In the genomic region with DNA sequence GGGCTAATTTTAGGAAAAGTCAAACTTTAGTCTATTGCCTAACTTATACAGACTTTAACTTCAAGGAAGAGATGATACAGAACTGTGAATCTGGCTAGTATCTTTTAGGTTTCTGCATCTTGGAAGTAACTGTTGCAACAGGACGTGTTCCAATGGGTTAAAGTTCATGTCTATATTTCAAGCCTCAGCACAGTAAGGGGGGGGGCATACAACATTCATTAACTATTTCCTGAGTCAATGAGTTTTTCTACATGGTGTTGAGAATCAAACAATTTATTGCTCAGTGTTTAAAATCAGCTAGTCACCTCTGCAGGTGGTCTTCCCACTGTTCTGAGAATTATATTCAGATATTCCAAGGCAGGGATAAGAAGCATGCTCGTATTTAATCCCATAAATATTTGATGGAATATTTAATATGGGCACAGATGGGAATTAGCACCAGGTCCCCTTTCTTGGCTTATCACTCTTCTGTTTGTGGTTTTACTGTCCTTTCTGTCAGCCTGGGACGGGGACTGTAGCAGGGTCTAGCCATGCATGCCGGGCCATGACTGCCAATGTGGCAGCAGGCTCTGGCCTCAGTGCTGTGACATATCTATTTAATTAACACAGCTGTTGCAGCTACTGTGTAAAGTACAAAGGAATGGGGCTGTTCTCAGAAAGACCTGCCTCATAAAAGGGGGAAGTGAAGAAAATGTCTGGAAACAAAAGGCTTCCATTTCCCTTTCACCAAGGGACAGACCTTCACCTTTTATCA, we compare ENCODE assay signal across 15 mouse cellular contexts.
A peak's percentile ranks its signal among the peaks of the same experiment; 100 is the strongest.
DNase-seq lines count a peak whose midpoint lies in the region; ATAC-seq lines count a peak whose summit lies in the region.
"Had no signal": no experiment of that assay in that cellular context is flagged by ENCODE, and none has a peak within 500 bp of the region (broad histone marks: within the 10 kb centered on the region; RNA-seq: fewer than 3 reads in every experiment).

No protein-coding gene starts in this region.

- peak; percentile 21 for DNase-seq in embryo, embryonic 11 days
- DNase-seq in embryo, embryonic 9.5 days (ENCODE audit: extremely low spot score) = no peak
- DNase-seq in limb, embryonic 11.5 days (ENCODE audit: low spot score) = peak; percentile 33
- DNase-seq in limb, embryonic 10.5 days (ENCODE audit: low spot score) = no peak
- peak; percentile 3 to 29 for DNase-seq in kidney, postnatal 36 days
- peak; percentile 5 for DNase-seq in retina, postnatal 1 day
- DNase-seq in testis, postnatal 14 days (ENCODE audit: low spot score) = no peak
- DNase-seq in MN1 (ENCODE audit: low spot score) = no peak
- DNase-seq: cerebellum, adult 2 months; heart, adult 2 months; heart, postnatal 14 days; lung, embryonic 14.5 days had no signal

- no peak overlapping the region for H3K27ac ChIP-seq in limb, embryonic 11.5 days (replicated peaks; ENCODE audit: low read depth, low read length)
- H3K27ac ChIP-seq in limb, embryonic 10.5 days = no peak overlapping the region
- H3K27ac ChIP-seq: embryonic facial prominence, embryonic 13.5 days; heart, adult 2 months; limb, embryonic 12.5 days had no signal

- H3K9me3 ChIP-seq in limb, embryonic 11.5 days (ENCODE audit: control insufficient read depth, low read length) = no peaks in the 10 kb centered on the region
- no peaks in the 10 kb centered on the region for H3K9me3 ChIP-seq in limb, embryonic 10.5 days (replicated peaks)
- H3K9me3 ChIP-seq: embryonic facial prominence, embryonic 13.5 days; limb, embryonic 12.5 days had no signal

- no peaks in the 10 kb centered on the region for H3K27me3 ChIP-seq in limb, embryonic 11.5 days (ENCODE audit: control insufficient read depth, insufficient read depth, low read length)
- H3K27me3 ChIP-seq in limb, embryonic 10.5 days (ENCODE audit: low read depth, poor library complexity, severe bottlenecking) = no peaks in the 10 kb centered on the region
- H3K27me3 ChIP-seq: embryonic facial prominence, embryonic 13.5 days; limb, embryonic 12.5 days; megakaryocyte, embryonic 14.5 days had no signal

- H3K4me2 ChIP-seq in limb, embryonic 11.5 days (ENCODE audit: low read depth, severe bottlenecking) = no peak overlapping the region
- H3K4me2 ChIP-seq: embryonic facial prominence, embryonic 13.5 days; limb, embryonic 12.5 days; lung, embryonic 14.5 days had no signal

- no peak overlapping the region for H3K9ac ChIP-seq in limb, embryonic 11.5 days (ENCODE audit: low read length)
- H3K9ac ChIP-seq: embryonic facial prominence, embryonic 13.5 days; limb, embryonic 12.5 days; lung, embryonic 14.5 days had no signal

- peak; percentile 72; the same call in 1 of the 2 replicates for ATAC-seq in limb, embryonic 11.5 days (ENCODE audit: insufficient number of reproducible peaks, low FRiP score, low TSS enrichment, low read depth)

- 19% methylated on average over 4 of the region's 4 CpGs for WGBS in limb, embryonic 11.5 days
- 42% methylated on average over 4 of the region's 4 CpGs for WGBS in limb, embryonic 10.5 days

- no peaks in the 10 kb centered on the region for H3K36me3 ChIP-seq in limb, embryonic 11.5 days (ENCODE audit: control insufficient read depth, insufficient read depth, low read length)
- H3K36me3 ChIP-seq in limb, embryonic 10.5 days = no peaks in the 10 kb centered on the region
- H3K36me3 ChIP-seq: embryonic facial prominence, embryonic 13.5 days; limb, embryonic 12.5 days had no signal

- peaks cover 2% of the 10 kb centered on the region; the same call in 1 of the 2 replicates for H3K4me1 ChIP-seq in limb, embryonic 11.5 days (ENCODE audit: control insufficient read depth, insufficient read depth, low read length)
- peaks cover 23% of the 10 kb centered on the region for H3K4me1 ChIP-seq in limb, embryonic 10.5 days
- H3K4me1 ChIP-seq: embryonic facial prominence, embryonic 13.5 days had no signal

- no peak overlapping the region for H3K4me3 ChIP-seq in limb, embryonic 11.5 days (ENCODE audit: low read depth, low read length)
- no peak overlapping the region for H3K4me3 ChIP-seq in limb, embryonic 10.5 days
- H3K4me3 ChIP-seq: embryonic facial prominence, embryonic 13.5 days; heart, adult 2 months; limb, embryonic 12.5 days; megakaryocyte, embryonic 14.5 days had no signal

Comparison
In these comparisons a context has a peak if more than half of its experiments do, and no peak if none do; other contexts are left out.
1. DNase-seq: peak in embryo, embryonic 11 days (single experiment), limb, embryonic 11.5 days (single experiment), kidney, postnatal 36 days (2 of 2) and retina, postnatal 1 day (single experiment); none in embryo, embryonic 9.5 days (single experiment), limb, embryonic 10.5 days (single experiment), testis, postnatal 14 days (single experiment) and MN1 (single experiment).